Mouse (Mus musculus): ENCODE data around the gene Fezf2. TPM values are rescaled to one million over a fixed set of nuclear protein-coding genes. Genes with fewer than 3 reads are reported as not detected.

Fezf2 gene
- polyA plus RNA-seq, 1 experiment = 23.6 TPM

- DNase-seq = no peak
- 90% methylated on average over 2 of the region's 2 CpGs for WGBS
- no peak overlapping the region for H3K4me3 ChIP-seq (ENCODE audit: control insufficient read depth, insufficient read depth, low read length)
- TF ChIP-seq CTCF (IDR thresholded peaks at IDR 0.05; ENCODE audit: borderline replicate concordance, control insufficient read depth, extremely low read depth, insufficient read depth, low read length, poor library complexity) (no peak), POLR2A (IDR thresholded peaks at IDR 0.05; ENCODE audit: control insufficient read depth, extremely low read depth, insufficient read depth, low read length, poor library complexity) (no peak)
- no peaks in the 10 kb centered on the region for H3K4me1 ChIP-seq (replicated peaks; ENCODE audit: control insufficient read depth, insufficient read depth, low read length)
- H3K27me3 ChIP-seq (ENCODE audit: control insufficient read depth, insufficient read depth, low read length) = no peaks in the 10 kb centered on the region
- no peak overlapping the region for H3K27ac ChIP-seq (ENCODE audit: control insufficient read depth, insufficient read depth, low read length)
- no peaks in the 10 kb centered on the region for H3K36me3 ChIP-seq (ENCODE audit: control insufficient read depth, insufficient read depth, low read length)
Observed at GRCm38 (mm10) chr14:12303106-12303505, 44.9 kb downstream of the Fezf2 start.

- Histone ChIP-seq H3K36me3 (ENCODE audit: control insufficient read depth, insufficient read depth, low read length) (no peaks in the 10 kb centered on the region), H3K4me3 (ENCODE audit: control insufficient read depth, insufficient read depth, low read length) (no peak overlapping the region), H3K27ac (ENCODE audit: control insufficient read depth, insufficient read depth, low read length) (no peak overlapping the region), H3K27me3 (ENCODE audit: control insufficient read depth, insufficient read depth, low read length) (no peaks in the 10 kb centered on the region), H3K4me1 (replicated peaks; ENCODE audit: control insufficient read depth, insufficient read depth, low read length) (no peaks in the 10 kb centered on the region)
- TF ChIP-seq POLR2A (IDR thresholded peaks at IDR 0.05; ENCODE audit: control insufficient read depth, extremely low read depth, insufficient read depth, low read length, poor library complexity) = no peak
- TF ChIP-seq CTCF (IDR thresholded peaks at IDR 0.05; ENCODE audit: borderline replicate concordance, control insufficient read depth, extremely low read depth, insufficient read depth, low read length, poor library complexity) = no peak
- no peak for DNase-seq
- 83% methylated on average over 3 of the region's 3 CpGs for WGBS
Observed at GRCm38 (mm10) chr14:12300677-12301076, 47.3 kb downstream of the Fezf2 start.

- no peaks in the 10 kb centered on the region for H3K36me3 ChIP-seq (ENCODE audit: control insufficient read depth, insufficient read depth, low read length)
- no peaks in the 10 kb centered on the region for H3K27me3 ChIP-seq (ENCODE audit: control insufficient read depth, insufficient read depth, low read length)
- 92% methylated on average over 4 of the region's 4 CpGs for WGBS
- TF ChIP-seq POLR2A (IDR thresholded peaks at IDR 0.05; ENCODE audit: control insufficient read depth, extremely low read depth, insufficient read depth, low read length, poor library complexity) = no peak
- no peak for TF ChIP-seq CTCF (IDR thresholded peaks at IDR 0.05; ENCODE audit: borderline replicate concordance, control insufficient read depth, extremely low read depth, insufficient read depth, low read length, poor library complexity)
- no peak for DNase-seq
- H3K4me3 ChIP-seq (ENCODE audit: control insufficient read depth, insufficient read depth, low read length) = no peak overlapping the region
- no peak overlapping the region for H3K27ac ChIP-seq (ENCODE audit: control insufficient read depth, insufficient read depth, low read length)
- H3K4me1 ChIP-seq (replicated peaks; ENCODE audit: control insufficient read depth, insufficient read depth, low read length) = no peaks in the 10 kb centered on the region
Observed at GRCm38 (mm10) chr14:12300275-12300674, 47.7 kb downstream of the Fezf2 start.

GRCm38 (mm10) chr14:12299654-12300053, 48.3 kb downstream of the Fezf2 start:
- H3K36me3 ChIP-seq (ENCODE audit: control insufficient read depth, insufficient read depth, low read length) = no peaks in the 10 kb centered on the region
- H3K27me3 ChIP-seq (ENCODE audit: control insufficient read depth, insufficient read depth, low read length) = no peaks in the 10 kb centered on the region
- no peak for TF ChIP-seq POLR2A (IDR thresholded peaks at IDR 0.05; ENCODE audit: control insufficient read depth, extremely low read depth, insufficient read depth, low read length, poor library complexity)
- no peak for TF ChIP-seq CTCF (IDR thresholded peaks at IDR 0.05; ENCODE audit: borderline replicate concordance, control insufficient read depth, extremely low read depth, insufficient read depth, low read length, poor library complexity)
- H3K4me3 ChIP-seq (ENCODE audit: control insufficient read depth, insufficient read depth, low read length) = no peak overlapping the region
- DNase-seq = no peak
- H3K27ac ChIP-seq (ENCODE audit: control insufficient read depth, insufficient read depth, low read length) = no peak overlapping the region
- H3K4me1 ChIP-seq (replicated peaks; ENCODE audit: control insufficient read depth, insufficient read depth, low read length) = no peaks in the 10 kb centered on the region
- 94% methylated on average over 6 of the region's 6 CpGs for WGBS

GRCm38 (mm10) chr14:12299171-12299570, 48.8 kb downstream of the Fezf2 start:
- H3K36me3 ChIP-seq (ENCODE audit: control insufficient read depth, insufficient read depth, low read length) = no peaks in the 10 kb centered on the region
- no peak overlapping the region for H3K4me3 ChIP-seq (ENCODE audit: control insufficient read depth, insufficient read depth, low read length)
- no peak for TF ChIP-seq CTCF (IDR thresholded peaks at IDR 0.05; ENCODE audit: borderline replicate concordance, control insufficient read depth, extremely low read depth, insufficient read depth, low read length, poor library complexity)
- no peak for TF ChIP-seq POLR2A (IDR thresholded peaks at IDR 0.05; ENCODE audit: control insufficient read depth, extremely low read depth, insufficient read depth, low read length, poor library complexity)
- no peaks in the 10 kb centered on the region for H3K27me3 ChIP-seq (ENCODE audit: control insufficient read depth, insufficient read depth, low read length)
- no peak for DNase-seq
- no peak overlapping the region for H3K27ac ChIP-seq (ENCODE audit: control insufficient read depth, insufficient read depth, low read length)
- H3K4me1 ChIP-seq (replicated peaks; ENCODE audit: control insufficient read depth, insufficient read depth, low read length) = no peaks in the 10 kb centered on the region

- Histone ChIP-seq H3K36me3 (ENCODE audit: control insufficient read depth, insufficient read depth, low read length) (no peaks in the 10 kb centered on the region), H3K4me3 (ENCODE audit: control insufficient read depth, insufficient read depth, low read length) (no peak overlapping the region), H3K27ac (ENCODE audit: control insufficient read depth, insufficient read depth, low read length) (no peak overlapping the region), H3K4me1 (replicated peaks; ENCODE audit: control insufficient read depth, insufficient read depth, low read length) (no peaks in the 10 kb centered on the region), H3K27me3 (ENCODE audit: control insufficient read depth, insufficient read depth, low read length) (no peaks in the 10 kb centered on the region)
- DNase-seq = no peak
- WGBS = 96% methylated on average over 7 of the region's 7 CpGs
- TF ChIP-seq CTCF (IDR thresholded peaks at IDR 0.05; ENCODE audit: borderline replicate concordance, control insufficient read depth, extremely low read depth, insufficient read depth, low read length, poor library complexity) = no peak
Observed at GRCm38 (mm10) chr14:12296391-12296790, 51.6 kb downstream of the Fezf2 start.

Other genes with a start within 250 kb of the Fezf2 start
- 0.03 TPM in 1 of 2 replicates, not detected in the other for gene Gm49355, start 64.2 kb downstream of the Fezf2 start, polyA plus RNA-seq (2012; rRNA removed)
- 4.4 and 5.5 TPM in 2 replicates for gene 3830406C13Rik, start 64.0 kb downstream of the Fezf2 start, polyA plus RNA-seq (2012; rRNA removed)

Measured in thymus, adult 2 months (tissue).